Mouse (Mus musculus) spleen, embryonic (tissue): ENCODE measurements at regions not wholly inside any gene's neighbourhood (a gene's known extent, or its start where the extent isn't known, plus 50 kb on each side); places are given as distances from the start of the nearest gene placed in this dataset.

Experiments used
- CTCF ChIA-PET: fragments of 350-600 bp; sonication (Branson Sonifier 250); formaldehyde crosslinking; loops from one replicate; lab custom pipeline; 2022; lab: Charles Lee

DNA sequence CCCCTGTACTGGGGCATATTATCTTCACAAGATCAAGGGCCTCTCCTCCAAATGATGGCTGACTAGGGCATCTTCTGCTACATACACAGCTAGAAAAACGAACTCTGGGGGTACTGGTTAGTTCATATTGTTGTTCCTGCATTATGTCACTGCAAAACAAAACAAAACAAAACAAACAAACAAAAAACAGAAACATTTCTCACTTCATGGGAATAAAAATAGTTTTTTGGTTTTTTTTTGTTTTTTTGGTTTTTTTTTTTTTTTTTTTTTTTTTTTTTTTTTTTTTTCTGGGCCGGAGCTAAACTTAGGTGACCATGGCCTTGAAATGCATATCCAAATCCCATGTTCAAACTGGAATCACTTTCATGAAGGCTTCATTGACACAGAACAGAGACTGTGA is 1184.4 kb downstream of the Efna5 start:
- CTCF ChIA-PET = no interaction called here

DNA sequence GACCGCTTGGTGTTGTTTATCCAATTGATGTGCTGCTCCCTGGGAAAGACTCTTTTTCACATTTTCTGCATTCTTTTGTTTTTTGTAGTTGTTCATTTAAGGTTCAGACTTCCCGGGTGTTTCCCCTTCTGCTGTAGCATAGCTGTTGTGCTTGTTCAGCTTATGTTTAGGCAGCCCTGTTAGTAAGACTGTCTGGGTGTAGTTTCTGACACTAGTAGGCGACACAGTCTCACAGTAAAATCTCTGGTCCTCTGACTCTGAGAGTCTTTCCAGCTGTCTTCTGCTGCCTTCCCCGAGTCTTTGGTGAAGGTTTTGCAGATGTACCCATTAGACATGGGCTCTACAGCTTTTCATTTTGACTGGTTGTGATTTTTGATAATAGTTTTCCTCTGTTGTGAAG is 1194.8 kb downstream of the Efna5 start:
- CTCF ChIA-PET = no interaction called here

DNA sequence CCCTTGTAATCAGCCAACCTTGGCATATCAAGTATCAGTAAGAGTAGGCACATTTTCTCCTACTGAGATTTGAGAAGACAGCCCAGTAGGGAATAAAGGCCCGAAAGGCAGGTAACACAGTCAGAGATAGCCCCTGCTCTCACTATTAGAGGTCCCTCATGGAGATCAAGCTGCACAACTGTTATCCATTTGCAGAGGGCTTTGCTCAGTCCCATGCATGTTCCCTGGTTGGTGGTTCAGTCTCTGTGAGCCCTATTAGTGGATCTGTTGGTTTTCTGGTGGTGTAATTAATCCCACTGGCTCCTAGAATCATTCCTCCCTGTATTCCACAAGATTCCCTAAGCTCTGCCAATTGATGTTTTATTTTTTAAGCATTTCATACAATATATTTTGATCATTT is 1196.6 kb downstream of the Efna5 start:
- CTCF ChIA-PET = no interaction called here

DNA sequence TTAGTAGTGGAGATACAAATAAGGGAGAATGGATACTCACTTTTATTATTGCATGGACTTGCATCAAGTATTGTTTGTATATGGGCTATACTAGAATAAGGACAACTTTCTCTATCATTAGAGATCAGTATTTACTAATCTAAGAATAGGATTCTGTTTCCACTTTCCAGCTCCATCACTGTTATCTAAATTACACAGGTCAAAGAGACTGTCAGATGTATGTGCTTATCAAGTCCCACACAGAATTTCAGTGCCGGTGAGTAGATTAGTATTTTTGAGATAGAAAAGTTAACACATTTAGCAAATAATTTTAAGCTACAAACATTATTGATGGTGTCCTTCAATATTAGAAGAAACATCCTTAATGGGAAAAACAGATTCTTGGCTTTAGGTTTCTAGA is 1210.5 kb downstream of the Efna5 start:
- CTCF ChIA-PET = no interaction called here

DNA sequence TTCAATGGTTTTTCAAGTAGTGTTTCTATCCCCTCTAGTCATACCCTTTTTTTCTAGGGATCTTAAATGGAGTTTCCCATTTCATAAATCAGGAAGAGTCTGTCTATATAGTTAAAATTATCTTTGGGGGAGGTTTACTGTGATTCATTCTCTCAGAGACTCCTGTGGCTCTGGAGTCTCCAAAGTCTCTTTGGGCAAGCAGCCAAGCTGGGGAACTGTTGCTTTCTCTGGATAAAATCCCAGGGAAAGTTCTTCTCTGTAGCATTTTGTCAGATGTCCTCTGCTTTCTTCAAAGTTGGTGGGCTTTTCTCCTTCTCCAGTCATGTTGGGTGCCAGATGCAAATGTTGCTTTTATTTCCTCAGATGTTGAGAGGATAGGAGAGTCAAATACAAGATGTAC is 1213.7 kb downstream of the Efna5 start:
- CTCF ChIA-PET = no interaction called here

DNA sequence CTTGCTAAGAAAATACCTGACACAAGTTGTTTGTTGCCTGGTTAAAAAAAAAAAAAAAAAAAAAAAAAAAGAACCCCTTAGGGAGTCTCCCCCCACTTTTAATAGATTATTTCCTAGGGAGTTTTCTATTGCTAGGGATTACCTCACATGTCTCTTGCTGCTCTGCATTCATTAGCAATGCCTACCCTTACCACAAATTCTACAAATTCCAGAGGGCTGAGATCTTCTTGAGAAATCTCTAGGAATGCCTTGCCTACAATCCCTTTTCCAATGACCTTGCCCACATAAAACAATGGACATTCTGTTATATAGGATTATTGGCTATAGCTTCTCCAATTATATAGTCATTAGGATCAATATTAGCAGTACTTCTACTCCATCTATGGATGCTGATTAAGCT is 1216.2 kb downstream of the Efna5 start:
- CTCF ChIA-PET = interaction anchor here (0.7 kb wide), 1 partner anchor 684 kb away, joined by 3 read pairs; no protein-coding TSS in a partner anchor

DNA sequence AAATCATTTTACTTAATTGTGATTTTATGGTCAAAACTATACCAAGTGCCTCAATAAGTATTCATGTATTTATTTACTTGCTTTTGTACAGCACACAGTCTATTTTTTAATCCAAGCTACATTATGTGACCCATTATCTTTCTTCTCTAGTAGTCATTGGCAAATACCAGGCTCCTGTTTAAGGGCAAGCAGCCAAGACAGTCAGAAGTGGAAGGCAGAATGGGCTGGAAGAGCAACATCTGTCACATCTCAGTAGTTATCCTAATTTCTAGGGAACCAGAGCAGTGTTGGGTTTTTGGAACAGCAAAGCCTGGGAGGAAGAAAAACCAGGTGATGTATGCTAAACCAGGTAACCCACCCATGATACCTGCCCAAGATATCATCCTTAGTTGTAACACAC is 1233.5 kb downstream of the Efna5 start:
- CTCF ChIA-PET = no interaction called here

DNA sequence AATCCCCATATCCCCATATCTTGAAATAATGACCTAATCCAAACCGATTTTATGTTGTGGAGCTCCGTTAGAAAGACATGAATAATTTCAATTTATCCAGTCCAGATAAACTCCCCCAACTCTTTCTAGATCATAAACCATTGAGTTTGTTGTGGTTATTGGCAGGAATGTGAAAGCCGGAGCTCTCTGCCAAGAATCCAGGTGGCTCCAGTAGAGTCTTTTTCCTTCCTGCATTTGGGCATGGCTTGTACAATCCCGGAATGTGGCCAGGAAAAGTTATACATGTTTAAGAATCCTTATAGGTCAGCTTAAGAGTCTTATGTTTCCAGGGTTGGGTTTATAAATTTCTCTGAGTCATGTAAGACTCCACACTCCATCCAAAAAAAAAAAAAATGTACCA is 1272.8 kb downstream of the Efna5 start:
- CTCF ChIA-PET = no interaction called here

DNA sequence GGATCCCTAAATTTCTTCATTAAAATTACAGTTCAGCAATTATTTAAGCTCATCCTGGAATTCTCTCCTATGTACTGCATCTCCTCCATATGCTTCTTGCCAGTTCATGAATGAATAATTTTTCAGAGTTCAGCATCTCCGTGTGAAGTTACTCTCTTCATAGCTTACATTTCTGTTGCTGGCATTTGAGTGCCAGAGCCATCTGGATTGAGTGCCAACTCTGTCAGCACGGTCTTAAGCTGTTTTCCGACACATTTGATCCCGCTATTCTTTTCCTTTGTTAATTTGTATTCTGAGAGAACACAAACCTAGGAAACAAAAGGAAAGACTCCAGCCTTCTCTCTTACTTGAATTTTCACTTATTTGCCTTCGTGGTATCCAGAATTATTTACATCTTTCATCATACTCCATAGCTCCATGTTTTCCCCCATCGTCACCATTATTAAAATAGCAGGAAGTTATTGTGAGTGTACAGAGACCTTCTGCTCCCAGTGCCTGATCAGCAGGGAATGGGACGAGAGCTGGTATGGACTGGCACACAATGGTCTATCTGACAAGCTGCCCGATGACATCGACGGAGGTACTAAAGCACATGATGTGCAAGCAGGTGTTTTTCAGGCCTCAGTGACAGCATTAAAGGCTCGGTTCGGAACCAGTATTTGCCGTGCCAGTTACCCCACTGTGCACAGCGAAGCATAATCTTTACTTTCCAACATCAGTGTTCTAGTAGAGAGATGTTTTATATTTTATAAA is 1274.2 kb downstream of the Efna5 start:
- CTCF ChIA-PET = no interaction called here

DNA sequence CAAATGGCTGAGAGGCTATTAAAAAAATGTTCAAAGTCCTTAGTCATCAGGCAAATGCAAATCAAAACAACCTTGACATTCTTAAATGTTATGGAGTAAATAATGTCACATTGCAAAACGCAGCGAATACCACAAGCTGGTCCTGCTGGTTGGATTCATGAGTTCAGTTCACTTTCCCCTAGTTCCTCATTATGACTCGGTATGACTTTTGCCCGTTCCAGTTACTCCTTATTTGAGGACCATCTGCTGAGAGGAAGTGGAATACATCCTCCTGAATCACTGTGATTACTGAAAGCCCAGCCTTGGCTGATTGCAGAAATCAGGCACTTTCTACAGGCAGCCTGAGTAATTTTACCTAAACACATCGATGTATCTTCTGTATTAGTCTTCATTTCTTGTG is 1276.9 kb downstream of the Efna5 start:
- CTCF ChIA-PET = no interaction called here

DNA sequence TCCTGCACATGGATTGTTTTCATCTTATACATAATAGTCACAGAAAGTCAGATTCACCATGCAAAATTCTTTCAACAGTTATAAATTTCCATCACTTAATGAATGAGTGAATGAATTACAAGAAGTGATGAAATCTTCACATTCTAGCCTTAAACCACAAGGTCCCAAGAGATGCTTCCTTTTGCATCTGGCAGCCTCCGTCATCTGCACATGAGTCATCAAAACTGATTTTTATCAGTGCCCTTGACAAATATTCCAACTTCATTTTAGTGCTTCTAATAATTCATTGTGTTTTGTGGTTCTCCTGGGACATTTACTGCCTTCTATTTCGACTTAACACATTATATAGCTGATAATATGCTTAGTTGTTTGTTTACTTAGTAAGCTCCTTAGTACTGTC is 1291.9 kb downstream of the Efna5 start:
- CTCF ChIA-PET = no interaction called here

DNA sequence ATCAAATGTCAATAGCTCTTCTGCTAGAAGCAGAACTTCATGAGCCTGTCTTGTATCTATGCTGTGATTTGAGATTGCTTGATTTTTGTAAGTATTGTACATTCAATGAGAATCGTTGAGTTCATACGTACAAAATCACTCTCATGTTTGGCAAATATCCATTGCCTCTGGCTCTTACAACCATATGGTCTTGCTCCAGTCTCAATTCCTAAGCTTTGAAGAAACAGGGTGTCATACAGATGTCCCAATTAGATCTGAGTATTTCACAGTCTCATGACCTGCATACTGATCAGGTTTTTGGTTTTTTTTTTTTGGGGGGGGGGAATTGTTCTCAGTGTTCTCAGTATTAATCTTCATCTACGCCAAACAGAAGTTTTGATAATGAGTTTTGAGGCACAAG is 1302.2 kb downstream of the Efna5 start:
- CTCF ChIA-PET = no interaction called here

DNA sequence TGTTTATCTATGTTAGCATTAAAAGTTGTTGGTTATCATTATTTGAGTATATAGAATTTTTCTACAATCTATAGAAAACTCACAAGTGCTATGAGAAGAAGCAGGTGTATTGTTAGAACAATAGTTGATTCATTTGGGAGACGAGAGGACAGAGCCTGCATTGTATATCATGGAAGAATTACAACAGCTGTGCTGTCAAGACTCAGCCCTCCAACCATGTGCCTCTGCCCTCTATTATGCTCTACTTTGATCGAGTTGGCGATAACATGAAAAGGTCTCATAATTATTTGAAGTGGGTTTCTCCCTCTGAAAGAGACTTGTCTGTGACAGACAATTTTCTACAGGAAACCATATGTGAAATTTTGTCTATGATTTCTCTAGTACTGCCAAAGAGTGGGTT is 1310.2 kb downstream of the Efna5 start:
- CTCF ChIA-PET = no interaction called here
